Mouse (Mus musculus) gonadal fat pad, adult 2 months (tissue): ENCODE data around the gene Gm3239. TPM values are rescaled to one million over a fixed set of nuclear protein-coding genes. Genes with fewer than 3 reads are reported as not detected.
"Not testable (repeated sequence)": the region's sequence is repeated elsewhere in the genome, so short reads cannot be mapped to it uniquely, and the experiment has no call there.

ENCODE experiments used
- DNase-seq: peaks from one replicate; pipeline ENCODE4 v3.0.0-alpha.2; 2012; ENCODE audit warnings: low read depth
- polyA plus RNA-seq: library from polyadenylated mRNA; depleted of rRNA; stranded (reverse); fragments of >200 nt; gene quantifications from 2 replicates; pipeline ENCODE4 v1.2.3, GENCODE M21; 2012; rRNA removed

Gene Gm3239
- polyA plus RNA-seq, result not detected in 2 replicates

DNA sequence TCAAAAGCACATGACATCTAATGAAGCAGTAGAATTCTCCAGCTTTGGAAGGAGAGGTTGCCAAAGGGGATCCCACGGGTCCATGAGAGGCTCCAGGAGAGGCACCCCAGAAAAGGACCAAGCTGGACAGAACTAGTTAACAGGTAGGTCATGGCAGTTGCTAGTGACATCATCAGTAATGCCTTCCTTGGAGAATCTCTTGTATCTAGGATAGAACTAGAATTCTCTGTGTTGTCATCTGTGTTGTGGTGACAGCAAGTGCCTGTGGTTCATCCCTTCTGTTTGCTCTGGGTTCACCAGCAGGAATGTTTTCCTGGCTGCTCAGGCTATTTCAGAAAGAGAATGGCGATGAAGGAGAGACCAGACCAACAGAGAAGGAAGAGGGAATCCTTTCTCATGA, at the start of gene Gm3239:
Gene Gm3239 (plus strand): TSS at position 301 of the 400 bp plus-strand sequence.
- DNase-seq, result not testable (repeated sequence)

DNA sequence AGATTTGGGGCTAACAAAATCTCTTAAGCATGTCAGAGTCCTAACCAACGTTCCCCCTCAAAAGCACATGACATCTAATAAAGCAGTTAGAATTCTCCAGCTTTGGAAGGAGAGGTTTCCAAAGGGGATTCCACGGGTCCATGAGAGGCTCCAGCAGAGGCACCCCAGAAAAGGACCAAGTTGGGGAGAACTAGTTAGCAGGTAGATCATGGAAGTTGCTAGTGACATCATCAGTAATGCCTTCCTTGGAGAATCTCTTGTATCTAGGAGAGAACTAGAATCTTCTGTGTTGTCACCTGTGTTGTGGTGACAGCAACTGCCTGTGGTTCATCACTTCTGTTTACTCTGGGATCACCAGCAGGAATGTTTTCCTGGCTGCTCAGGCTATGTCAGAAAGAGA, 31.9 kb upstream of the Gm3239 start, which contains the start of gene Gm8159:
Gene Gm8159 (plus strand): TSS at position 301 of the 400 bp plus-strand sequence.
- DNase-seq, result not testable (repeated sequence)

DNA sequence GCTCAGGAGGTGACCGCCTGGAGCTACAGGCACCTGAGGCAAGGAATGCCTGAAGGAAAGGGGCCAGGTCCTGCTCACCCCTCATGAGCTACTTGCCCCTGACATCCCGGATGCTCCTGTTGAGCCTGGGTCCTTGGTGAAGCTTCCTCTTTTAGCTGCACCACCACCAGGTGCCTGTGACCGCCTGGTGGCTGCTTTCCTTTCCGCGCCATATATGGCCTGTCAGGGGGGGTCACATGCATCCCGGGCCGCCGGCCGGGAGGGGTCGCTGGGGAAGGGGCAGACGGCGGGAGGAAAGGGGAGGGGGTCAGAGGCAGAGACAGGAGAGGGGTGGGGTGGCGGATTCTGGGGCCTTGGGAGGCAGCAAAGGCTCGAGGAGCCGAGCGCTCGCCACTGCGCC, 14.7 kb upstream of the Gm3239 start:
- not testable (repeated sequence) for DNase-seq

DNA sequence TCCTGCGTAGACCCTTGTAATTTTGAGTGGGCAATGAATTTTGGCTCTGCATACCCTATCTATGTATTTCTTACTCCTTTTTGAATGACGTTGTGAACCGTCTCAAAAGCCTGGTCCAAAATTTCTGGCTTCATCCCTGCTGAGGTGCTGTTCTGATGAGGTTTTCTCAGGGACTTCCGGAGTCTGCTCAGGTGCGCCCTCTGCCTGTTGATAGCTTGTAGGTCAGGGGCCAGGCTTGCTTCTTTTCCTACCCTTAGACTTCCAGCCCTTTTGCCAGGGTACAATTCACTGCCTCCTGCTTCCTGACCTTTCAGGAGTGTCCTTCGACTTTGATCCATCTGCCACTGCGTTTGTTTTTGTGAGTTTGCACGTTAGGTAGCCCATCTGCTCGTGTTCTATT, 13.7 kb upstream of the Gm3239 start:
- DNase-seq, result not testable (repeated sequence)

DNA sequence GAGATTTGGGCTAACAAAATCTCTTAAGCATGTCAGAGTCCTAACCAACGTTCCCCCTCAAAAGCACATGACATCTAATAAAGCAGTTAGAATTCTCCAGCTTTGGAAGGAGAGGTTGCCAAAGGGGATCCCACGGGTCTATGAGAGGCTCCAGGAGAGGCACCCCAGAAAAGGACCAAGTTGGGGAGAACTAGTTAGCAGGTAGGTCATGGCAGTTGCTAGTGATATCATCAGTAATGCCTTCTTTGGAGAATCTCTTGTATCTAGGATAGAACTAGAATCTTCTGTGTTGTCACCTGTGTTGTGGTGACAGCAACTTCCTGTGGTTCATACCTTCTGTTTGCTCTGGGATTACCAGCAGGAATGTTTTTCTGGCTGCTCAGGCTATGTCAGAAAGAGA, 44.9 kb downstream of the Gm3239 start, which contains the start of gene Gm7876:
Gene Gm7876 (plus strand): TSS at position 301 of the 400 bp plus-strand sequence.
- DNase-seq, result not testable (repeated sequence)

Other genes starting within 250 kb of the Gm3239 start
- 0.14 and 0.20 TPM in 2 replicates for gene Gm3164, start 248.7 kb upstream of the Gm3239 start, polyA plus RNA-seq
- 0.52 TPM in 1 of 2 replicates, not detected in the other for gene Gm3173, start 233.2 kb upstream of the Gm3239 start, polyA plus RNA-seq
- gene Gm3182, start 182.4 kb upstream of the Gm3239 start, polyA plus RNA-seq, result 0.10 TPM in 1 of 2 replicates, not detected in the other
- gene Gm3047, start 108.8 kb upstream of the Gm3239 start, polyA plus RNA-seq, result not detected in 2 replicates
- gene Gm8159, start 31.8 kb upstream of the Gm3239 start, polyA plus RNA-seq, result not detected in 2 replicates
- 0.14 TPM in 1 of 2 replicates, not detected in the other for gene Gm7876, start 45.0 kb downstream of the Gm3239 start, polyA plus RNA-seq
- gene Gm3252, start 62.6 kb downstream of the Gm3239 start, polyA plus RNA-seq, result 0.30 and 0.43 TPM in 2 replicates
- not detected in 2 replicates for gene Gm9602, start 112.1 kb downstream of the Gm3239 start, polyA plus RNA-seq
- gene Gm3269, start 173.9 kb downstream of the Gm3239 start, polyA plus RNA-seq, result not detected in 2 replicates
- 0.74 TPM in 1 of 2 replicates, not detected in the other for gene Gm3264, start 191.4 kb downstream of the Gm3239 start, polyA plus RNA-seq
- 0.07 TPM in 1 of 2 replicates, not detected in the other for gene Gm3278, start 228.2 kb downstream of the Gm3239 start, polyA plus RNA-seq